Mouse (Mus musculus) yolk sac, embryonic 10.5 days (tissue): Measurements from ENCODE around the gene Ccnl2.
A peak's percentile ranks its signal among the peaks of the same experiment; 100 is the strongest.
"Not testable (repeated sequence)": the region's sequence is repeated elsewhere in the genome, so short reads cannot be mapped to it uniquely, and the experiment has no call there.

Source experiments
- DNase-seq: peaks from one replicate; pipeline ENCODE4 v3.0.0-alpha.2; 2017; ENCODE audit warnings: low spot score

Gene Ccnl2

GRCm38 (mm10) chr4:155811929-155812664 is at the start of gene Ccnl2:
TSS of gene Ccnl2 (plus strand) at chr4:155812489.
- peak; percentile 96 for DNase-seq

GRCm38 (mm10) chr4:155769496-155769879 is 42.8 kb upstream of the Ccnl2 start:
- no peak for DNase-seq

- DNase-seq = peak; percentile 87
Measured at GRCm38 (mm10) chr4:155769880-155770512, 42.3 kb upstream of the Ccnl2 start.

- DNase-seq = no peak
Measured at GRCm38 (mm10) chr4:155770626-155771025, 41.7 kb upstream of the Ccnl2 start.

GRCm38 (mm10) chr4:155771706-155772105 is 40.6 kb upstream of the Ccnl2 start:
- no peak for DNase-seq

GRCm38 (mm10) chr4:155772786-155773185 is 39.5 kb upstream of the Ccnl2 start:
- no peak for DNase-seq

- no peak for DNase-seq
Measured at GRCm38 (mm10) chr4:155773335-155774078, 38.8 kb upstream of the Ccnl2 start.

GRCm38 (mm10) chr4:155774280-155774754 is 38.0 kb upstream of the Ccnl2 start, which contains the start of gene Vwa1:
TSS of gene Vwa1 (minus strand) at chr4:155774698.
- peak; percentile 84 for DNase-seq

GRCm38 (mm10) chr4:155774971-155775740 is 37.1 kb upstream of the Ccnl2 start:
- DNase-seq = no peak

- DNase-seq = no peak
Measured at GRCm38 (mm10) chr4:155775855-155776254, 36.4 kb upstream of the Ccnl2 start.

GRCm38 (mm10) chr4:155776704-155777335 is 35.5 kb upstream of the Ccnl2 start:
- DNase-seq = peak; percentile 80

GRCm38 (mm10) chr4:155777816-155778215 is 34.5 kb upstream of the Ccnl2 start:
- no peak for DNase-seq

GRCm38 (mm10) chr4:155779498-155779897 is 32.8 kb upstream of the Ccnl2 start:
- no peak for DNase-seq

- DNase-seq = no peak
Measured at GRCm38 (mm10) chr4:155780895-155781294, 31.4 kb upstream of the Ccnl2 start.

GRCm38 (mm10) chr4:155783486-155784080 is 28.7 kb upstream of the Ccnl2 start:
- no peak for DNase-seq

GRCm38 (mm10) chr4:155784081-155784701 is 28.1 kb upstream of the Ccnl2 start:
- peak; percentile 83 for DNase-seq

GRCm38 (mm10) chr4:155785246-155785645 is 27.0 kb upstream of the Ccnl2 start:
- no peak for DNase-seq

GRCm38 (mm10) chr4:155785819-155786218 is 26.5 kb upstream of the Ccnl2 start, which contains the start of gene Tmem88b:
TSS of gene Tmem88b (minus strand) at chr4:155785874.
- no peak for DNase-seq

- no peak for DNase-seq
Measured at GRCm38 (mm10) chr4:155788300-155788699, 24.0 kb upstream of the Ccnl2 start.

- not testable (repeated sequence) for DNase-seq
Measured at GRCm38 (mm10) chr4:155788833-155789232, 23.5 kb upstream of the Ccnl2 start.
